Mouse (Mus musculus) granulocyte monocyte progenitor cell, adult 5-6 weeks (primary cell): Measurements from ENCODE around the gene Gm38392. TPM values are rescaled to one million over a fixed set of nuclear protein-coding genes. Genes with fewer than 3 reads are reported as not detected.
"Not testable (repeated sequence)": the region's sequence is repeated elsewhere in the genome, so short reads cannot be mapped to it uniquely, and the experiment has no call there.

ENCODE experiments used
- ATAC-seq: replicated peaks from 2 replicates; pipeline ENCODE4 v1.8.0; 2016; ENCODE audit warnings: mild to moderate bottlenecking, moderate TSS enrichment, inconsistent platforms; ENCODE audit not compliant: poor library complexity, severe bottlenecking
- total RNA-seq, 2 experiments: library from RNA; stranded (forward) in 1 of 2; stranded (reverse) in 1 of 2; fragments of 200-712, 200-1000 nt in 1 of 2; fragments of >200 nt in 1 of 2; fragmentation: Nextera tagmentation in 1 of 2; gene quantifications; 2 replicates each; pipeline ENCODE4 v1.2.3; 2014 to 2017

The Gm38392 gene
- total RNA-seq, 2 experiments from 2014 or later = not detected

DNA sequence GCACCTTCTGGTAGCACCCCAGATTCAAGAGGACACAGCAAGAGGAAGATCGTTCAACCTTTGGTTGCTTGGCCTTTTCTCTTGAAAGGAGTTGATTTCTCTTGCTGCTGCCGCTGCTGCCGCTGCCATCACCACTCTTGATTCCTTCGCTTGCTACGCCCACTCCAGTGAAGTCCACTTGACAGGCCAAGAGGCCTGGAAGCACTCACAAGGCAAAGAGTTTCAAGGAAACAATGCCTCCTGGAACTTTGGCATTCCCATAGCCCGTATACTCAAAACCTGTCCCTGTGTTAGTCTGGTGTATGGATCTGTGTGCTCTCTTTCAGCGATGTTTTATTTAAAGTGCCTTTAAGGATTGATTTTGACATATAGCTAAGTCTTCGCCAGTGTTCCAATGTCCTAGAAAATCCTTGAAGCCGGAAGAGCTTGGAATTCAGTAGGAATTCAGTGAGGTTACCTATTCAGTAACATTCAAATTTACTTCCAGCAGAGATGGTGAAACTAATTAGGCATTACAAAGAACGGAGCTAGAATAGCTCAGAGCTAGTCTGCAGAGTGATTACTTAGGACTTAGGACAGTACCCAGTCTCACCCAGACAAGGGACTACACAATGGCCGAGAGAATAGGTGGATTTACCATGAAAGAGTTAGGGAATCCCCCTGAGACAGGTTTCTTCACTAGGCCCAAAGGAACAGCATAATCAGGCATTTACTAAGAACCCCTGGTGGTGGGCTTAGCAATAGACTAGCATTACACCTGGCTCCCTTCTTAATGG lies 5.7 kb downstream of the Gm38392 start:
- ATAC-seq = not testable (repeated sequence)

DNA sequence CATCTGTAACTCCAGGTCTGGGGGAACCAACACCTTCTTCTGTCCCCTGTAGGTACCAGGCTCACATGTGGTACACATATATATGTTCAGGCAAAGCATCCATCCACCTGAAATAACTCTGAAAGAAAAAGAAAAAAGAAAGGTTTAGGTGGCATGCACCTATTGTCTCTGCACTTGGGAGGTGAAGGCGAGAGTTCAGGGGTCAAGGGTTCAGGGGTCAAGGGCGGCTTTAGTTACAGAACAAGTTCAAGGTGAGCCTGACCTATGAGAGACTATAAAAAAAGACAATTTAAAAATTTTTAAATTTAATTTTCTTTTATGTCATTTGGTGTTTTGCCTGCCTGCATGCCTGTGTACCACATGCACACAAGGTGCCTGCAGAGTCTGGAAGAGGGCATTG lies 7.0 kb downstream of the Gm38392 start:
- no peak for ATAC-seq

DNA sequence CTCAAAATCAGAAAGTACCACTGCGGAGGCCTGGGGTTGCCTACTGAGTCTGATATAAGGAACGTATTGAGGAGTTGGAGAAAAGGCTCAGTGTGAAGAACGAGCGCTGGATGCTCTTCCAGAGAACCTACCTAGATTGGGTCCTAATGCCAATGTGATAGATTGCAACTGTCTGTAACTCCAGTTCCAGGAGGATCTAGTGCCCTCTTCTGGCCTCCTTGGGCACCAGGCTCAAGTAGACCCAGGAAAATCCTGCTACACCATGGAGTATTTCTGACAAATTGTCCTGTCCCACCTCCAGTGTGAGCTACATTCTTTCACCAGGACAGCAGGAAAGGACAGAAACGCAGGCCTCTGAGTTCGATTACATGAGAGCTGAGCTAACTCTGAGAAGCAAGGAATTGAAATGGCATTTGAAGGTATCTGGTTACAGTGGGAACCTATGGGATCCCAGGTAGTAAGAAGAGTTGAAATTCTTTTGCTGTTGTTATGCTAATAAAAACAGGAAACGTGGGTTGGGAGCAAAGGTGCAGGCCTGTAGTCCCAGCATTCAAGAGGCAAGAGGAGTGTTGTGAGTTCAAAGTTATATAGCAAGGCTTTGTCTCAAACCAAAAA lies 10.4 kb downstream of the Gm38392 start:
- no peak for ATAC-seq

DNA sequence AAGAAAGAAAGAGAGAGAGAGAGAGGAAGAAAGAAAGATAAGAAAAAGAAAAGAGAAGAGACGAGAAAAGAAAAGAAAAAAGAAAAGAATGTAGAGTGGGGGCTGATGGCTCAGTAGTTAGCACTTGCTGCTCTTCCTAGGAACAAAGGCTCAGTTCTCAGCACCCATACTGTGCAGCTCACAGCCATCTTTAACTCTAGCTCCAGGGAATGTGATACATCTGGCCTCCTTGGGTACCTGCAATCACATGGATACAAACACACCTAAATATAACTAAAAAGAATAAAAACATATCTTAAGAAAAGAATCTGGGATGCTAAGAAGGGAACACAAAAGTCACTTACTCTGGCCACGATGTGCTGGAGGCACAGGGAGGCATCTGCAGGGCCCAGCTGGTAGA lies 10.9 kb downstream of the Gm38392 start:
- no peak for ATAC-seq

DNA sequence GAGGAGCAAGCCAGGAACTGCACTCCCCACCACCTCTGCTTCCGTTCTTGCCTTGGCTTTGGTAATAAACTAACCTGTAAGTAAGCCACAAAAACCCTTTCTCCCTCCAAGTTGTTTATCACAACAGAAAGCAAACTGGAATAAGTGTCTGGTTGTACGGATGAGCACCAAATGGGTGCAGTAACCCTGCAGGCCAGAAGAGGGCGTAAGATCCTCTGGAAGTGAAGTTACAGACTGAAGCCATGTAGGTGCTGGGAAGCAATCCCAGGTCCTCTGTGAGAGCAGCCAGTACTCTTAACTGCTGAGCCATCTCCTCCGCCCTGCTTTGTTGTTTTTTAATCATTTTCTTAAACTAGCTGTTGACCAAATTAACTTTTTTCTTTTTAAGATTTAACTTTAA lies 13.0 kb downstream of the Gm38392 start:
- no peak for ATAC-seq

DNA sequence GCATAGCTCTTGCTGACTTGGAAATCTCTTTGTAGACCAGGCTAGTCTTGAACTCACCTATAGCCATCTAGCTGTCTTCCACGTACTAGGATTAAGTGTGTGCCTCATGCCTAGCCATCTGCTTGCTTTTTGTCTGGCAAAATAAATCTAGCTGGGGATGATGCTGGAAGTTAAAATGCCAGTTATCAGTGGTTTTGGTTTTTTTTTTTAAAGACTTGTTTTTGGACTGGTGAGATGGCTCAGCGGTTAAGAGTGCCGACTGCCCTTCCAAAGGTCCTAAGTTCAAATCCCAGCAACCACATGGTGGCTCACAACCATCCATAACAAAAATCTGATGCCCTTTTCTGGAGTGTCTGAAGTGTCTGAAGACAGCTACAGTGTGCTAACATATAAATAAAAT lies 15.2 kb downstream of the Gm38392 start:
- ATAC-seq = no peak

DNA sequence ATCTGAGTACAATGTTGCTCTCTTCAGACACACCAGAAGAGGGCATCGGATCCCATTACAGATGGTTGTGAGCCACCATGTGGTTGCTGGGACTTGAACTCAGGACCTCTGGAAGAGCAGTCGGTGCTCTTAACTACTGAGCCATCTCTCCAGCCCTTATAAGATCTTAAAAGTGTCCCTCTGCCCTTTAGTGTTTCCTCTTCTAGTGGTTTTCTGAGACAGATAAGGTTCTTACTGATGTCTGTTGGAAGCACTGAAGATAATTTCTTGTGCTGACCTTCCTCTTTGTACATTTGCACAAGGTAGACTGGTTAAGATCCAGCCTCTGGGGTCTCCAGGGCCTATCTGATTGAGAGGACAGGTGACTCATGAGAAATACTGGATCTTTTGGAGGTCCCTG lies 15.7 kb downstream of the Gm38392 start:
- ATAC-seq = not testable (repeated sequence)

DNA sequence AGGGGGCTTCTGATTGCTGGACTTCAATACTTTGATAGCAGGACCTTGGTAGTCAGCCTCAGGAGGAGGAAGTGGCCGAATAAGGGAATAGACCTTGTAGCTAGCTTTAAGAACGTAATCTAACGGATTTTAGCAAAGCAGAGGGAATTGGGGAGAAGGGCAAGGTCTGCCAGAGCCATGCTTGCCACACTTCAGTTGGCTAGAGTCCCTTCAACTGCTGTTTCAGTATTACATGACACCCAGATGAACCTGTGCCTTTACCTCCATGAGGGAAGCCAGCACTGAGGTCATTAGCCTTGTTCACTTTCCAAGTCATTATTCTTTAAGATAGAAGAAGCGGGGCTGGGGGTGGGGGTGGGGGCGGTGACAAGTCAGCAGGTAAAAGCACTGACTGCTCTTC lies 18.0 kb downstream of the Gm38392 start:
- ATAC-seq = no peak

DNA sequence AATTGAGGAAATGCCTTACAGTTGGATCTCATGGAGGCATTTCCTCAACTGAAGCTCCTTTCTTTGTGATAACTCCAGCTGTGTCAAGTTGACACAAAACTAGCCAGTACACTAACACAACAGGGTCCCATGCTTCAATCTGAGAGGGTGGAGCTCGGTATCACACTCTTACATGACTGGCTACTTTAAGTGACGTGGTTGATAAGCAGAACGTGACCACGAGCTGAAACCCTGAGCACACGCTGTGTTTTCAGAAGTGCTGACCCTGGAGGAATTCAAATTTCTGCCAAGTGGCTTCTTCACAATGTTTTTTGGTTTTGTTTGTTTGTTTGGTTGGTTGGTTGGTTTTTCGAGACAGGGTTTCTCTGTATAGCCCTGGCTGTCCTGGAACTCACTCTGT lies 19.0 kb downstream of the Gm38392 start:
- not testable (repeated sequence) for ATAC-seq

DNA sequence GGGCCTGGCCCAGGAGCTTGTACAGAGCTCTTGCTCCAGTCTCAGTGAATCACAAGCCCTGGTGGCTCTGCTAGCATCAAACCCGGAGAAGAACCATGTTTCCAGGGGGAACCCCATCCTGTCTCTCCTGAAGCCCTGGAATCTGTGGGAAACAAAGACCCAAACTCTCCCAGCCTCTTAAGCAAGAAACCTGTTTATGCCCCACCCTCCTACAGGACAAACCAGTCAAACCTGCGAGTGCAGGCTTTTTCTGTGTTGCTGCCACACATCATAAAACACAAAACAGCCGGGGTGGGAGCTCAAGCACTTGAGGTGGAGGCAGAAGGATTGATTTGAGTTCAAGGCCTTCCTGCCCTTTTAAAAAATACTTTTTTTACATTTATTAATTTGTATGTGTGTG lies 24.7 kb downstream of the Gm38392 start:
- no peak for ATAC-seq

DNA sequence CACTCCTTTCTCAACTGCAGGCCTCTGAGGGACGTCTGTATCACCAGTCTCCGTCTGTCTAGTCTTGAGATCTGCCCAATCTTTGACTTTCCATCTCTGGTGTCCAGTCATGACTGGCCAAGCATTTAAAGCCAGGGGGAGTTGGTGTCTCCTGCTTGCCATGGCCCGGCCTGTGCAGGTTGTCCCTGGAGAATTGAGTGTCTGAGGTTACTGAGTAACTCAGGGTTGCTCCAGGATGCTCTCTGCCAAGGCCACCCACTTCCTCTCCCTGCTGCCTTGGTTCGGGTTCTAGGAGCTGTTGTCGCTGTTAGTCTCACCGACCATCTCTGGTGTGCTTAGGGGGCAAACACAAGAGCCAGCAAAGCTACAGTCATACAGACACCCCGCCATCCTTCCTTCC lies 30.6 kb downstream of the Gm38392 start:
- ATAC-seq = no peak

DNA sequence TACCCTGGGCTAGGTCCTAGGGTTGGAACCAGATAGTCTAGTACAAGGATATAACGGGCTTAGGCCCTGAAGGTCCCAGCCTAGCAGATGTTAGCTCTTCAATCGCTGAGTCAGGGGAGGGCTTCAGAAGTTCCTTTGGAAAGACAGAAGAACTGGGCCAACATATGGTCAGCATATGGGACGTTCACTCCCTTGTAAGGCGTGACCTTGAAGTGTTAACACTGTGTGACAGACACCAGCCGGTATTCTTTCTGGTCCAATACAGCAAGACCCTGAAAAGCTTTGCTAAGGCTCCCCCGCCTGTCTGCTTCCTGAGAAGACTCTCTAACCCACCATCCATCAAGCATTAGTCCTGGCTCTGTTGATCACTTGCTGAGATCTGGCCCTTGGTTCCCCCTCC lies 31.1 kb downstream of the Gm38392 start:
- no peak for ATAC-seq

DNA sequence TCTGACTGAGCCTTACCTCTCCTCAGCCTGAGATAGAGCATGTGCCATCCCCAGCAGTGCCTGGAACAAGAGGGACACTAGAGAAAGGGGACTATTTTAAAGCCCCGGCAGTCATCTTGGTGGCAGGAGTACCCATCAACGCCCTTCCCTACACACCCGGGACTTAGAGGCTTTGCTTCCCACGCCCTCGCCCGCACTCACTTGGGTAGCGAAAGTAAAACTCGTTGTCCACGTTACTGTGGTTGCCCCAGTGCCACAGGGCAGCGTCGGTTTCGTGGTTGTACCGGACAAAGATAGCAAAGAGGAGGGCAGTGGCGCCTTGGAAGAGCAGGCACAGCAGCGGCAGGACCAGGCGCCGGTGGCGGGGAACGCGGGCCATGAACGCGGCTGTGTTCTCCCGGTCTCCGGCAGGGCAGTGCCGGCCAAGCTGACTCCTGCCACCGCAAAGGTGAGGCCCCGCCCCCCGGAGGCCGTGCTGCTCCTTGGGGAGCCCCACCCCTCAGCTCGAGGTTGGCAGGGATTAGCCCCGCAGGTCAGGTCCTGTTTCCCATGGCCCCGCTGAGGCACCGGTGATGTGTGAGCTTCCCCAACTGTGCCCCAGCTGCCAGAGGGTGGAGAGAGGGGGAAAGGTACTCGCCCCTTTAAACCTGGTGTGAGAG lies 32.6 kb downstream of the Gm38392 start, which contains the start of gene Rhbg:
Gene Rhbg, minus strand, starts transcription at position 442 of the 659 bp plus-strand sequence.
- ATAC-seq = peak; percentile 64

DNA sequence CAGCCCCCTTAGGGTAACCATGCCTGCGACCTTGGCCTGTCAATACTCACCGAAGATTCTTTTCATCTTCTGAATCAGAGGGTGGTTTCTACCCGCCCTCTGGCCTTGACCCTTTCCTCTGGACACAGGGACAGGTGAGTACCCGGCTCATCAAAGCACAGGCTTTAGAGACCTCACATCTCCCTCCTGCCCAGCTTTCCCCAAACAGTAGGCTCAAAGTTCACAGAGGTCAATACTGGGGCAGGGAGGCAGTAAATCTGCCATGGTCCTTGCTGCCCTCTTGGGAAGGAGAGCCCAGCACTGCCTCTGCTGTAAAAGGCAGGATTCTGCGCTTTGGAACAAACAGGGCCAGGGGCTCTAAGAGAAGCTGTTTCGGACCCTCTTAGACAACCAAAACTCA lies 34.3 kb downstream of the Gm38392 start:
- ATAC-seq = no peak

DNA sequence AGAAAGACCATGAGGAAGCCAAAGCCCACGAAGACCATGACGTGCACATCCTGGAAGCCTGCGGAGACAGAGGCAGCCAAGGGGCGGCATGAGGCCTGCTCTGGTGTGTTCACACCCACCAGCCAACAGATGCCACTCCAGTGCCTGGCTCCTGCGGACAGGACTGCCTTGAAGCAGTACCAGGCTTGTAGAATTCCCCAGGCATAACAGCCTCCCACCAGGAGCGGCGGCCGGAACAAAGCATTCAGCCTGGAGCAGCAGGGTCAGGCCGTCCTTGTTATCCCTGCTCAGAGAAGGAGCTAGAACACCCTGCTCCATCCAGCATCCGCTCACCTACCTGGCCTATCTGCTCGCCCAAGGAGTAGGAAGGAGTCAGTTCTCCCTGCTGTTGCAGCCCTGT lies 38.6 kb downstream of the Gm38392 start:
- ATAC-seq = no peak

DNA sequence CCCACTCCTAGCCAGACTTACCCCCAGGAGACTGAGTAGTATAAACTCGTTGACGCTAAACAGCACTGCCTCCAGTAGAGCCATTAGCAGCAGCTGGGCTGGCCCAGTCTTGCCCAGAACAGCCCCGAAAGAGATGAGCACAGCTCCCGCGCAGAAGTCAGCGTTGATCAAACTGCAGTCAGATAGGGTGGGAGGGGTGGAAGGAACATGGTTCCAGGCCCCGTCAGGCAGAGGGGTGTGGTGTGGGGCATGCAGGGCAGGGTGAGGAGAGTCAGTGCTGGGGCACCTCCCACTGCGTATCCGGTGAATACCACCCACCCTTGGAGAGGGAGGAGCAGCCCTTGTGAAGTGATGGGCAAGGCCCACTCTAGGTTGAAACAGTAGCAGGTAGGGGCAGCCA lies 39.3 kb downstream of the Gm38392 start:
- ATAC-seq = no peak

DNA sequence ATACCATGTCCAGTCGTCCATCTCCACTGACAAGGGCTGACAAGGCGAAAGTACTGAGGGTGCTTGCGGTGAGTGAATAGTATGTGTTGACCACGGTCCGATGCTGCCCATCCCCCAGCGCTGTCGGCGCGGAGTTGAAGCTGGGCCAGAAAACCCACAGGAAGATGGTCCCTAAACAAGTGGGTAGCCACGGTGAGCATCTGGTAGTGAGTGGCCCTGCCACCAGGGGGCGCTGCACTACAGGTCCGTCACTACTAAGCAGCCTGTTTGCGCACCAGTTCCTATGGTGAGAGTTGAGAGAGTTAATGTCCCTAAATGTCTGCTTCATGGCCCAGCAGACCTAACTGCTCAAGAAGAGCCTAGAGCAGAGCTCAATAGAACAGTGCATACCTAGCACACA lies 41.2 kb downstream of the Gm38392 start:
- ATAC-seq = peak; percentile 65

DNA sequence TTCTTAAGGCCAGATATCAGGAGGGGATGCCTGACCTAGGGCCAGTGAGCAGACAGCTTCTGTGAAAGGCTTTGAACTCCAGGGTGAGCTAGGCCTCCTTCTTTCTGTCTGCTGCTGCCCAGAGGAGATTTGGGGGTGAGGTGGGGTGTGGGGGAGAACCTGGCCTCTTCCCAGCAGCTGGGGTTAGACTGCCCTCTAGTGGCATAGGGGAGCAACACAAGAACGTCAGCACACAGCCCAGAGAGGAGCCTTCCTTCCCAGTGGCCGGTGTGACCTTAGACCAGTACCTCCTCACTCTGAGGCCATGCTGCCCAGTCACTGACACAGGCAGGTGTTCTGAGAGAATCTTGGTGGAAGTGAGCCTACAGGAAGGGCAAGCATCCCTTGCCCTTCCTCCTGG lies 42.9 kb downstream of the Gm38392 start:
- ATAC-seq = peak; percentile 43; the same call in 1 of the 2 replicates

DNA sequence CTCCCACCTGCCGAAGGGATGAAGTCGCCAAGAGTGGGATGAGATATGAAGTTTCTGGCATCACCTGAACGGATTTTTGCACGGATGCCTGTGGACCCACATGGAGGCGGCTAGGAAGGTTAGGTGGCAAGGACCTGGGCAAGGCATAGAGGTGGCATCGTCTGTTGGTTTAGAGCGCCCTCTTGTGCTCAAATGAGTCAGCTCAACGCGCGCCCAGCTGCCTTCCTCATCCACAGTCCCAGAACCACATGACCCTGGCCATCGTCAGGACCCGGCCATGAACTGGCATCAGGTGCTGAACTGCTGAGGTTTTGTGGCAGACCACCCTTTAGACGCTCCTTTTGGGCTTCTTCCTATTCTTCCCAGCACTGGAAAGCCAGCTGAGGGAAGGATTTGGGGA lies 44.5 kb downstream of the Gm38392 start:
- peak; percentile 64 for ATAC-seq

DNA sequence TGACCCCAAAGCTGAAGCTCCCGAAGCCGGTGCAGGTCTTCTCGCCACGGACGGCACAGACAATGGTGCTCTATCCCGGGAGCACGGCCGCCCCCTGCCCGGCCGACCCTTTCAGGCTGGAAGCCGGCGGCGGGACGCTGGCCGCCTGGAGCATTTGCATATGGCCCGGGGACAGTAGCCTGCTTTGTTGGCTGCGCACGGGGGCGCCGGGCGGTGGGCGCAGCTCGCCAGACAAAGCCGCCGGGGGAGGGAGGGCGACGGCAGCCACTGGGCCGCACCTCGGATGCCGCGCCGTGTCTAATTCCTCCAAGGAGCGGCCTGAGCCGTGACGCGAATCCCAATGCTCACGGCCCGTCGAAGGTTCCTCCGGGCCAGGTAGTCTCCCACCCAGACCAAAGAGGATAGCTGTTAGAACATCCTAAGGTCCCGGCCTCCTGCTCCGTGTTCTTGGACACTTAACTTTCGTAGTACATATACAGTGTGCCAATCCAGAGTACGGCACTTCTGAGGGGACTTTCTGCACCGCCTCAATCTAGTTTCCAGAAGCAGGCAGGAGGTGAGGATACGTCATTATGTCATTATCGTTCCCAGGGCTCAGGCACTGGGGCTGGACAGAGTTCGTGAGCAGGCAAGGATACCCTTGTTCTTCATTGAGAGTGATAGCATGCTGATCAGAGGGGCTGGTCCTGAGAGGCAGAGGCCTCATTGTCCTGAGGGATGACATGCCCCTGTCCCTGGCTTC lies 45.8 kb downstream of the Gm38392 start:
- ATAC-seq = no peak

DNA sequence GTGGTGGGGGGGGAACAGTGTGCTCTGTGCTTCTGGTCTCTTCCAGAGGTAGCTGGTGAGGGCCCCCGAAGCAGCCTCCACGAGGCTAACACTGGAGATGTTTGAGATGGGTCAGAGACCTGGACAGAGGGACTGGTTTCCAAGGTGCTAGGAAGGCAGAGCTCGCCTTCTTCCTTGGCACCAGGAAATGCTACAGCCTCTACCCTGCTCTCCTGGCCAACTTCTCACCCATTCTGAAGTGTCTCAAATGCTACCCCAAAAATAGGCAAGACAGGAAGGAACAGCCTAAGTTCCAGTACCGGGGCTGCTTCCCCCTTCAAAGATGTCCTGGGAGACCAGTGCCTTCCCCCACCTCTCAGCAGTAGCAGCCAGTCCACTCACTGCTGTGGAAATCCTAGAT lies 47.6 kb downstream of the Gm38392 start:
- ATAC-seq = no peak
